Mouse (Mus musculus) neural tube, embryonic 10.5 days (tissue): Measurements from ENCODE around the gene Neurod2.

ENCODE experiments used
- DNase-seq: peaks from one replicate; pipeline ENCODE4 v3.0.0-alpha.2; 2017; ENCODE audit warnings: low spot score; ENCODE audit errors: extremely low spot score

Neurod2 gene

GRCm38 (mm10) chr11:98318421-98319116, 10.9 kb downstream of the Neurod2 start:
- DNase-seq, result no peak

DNA sequence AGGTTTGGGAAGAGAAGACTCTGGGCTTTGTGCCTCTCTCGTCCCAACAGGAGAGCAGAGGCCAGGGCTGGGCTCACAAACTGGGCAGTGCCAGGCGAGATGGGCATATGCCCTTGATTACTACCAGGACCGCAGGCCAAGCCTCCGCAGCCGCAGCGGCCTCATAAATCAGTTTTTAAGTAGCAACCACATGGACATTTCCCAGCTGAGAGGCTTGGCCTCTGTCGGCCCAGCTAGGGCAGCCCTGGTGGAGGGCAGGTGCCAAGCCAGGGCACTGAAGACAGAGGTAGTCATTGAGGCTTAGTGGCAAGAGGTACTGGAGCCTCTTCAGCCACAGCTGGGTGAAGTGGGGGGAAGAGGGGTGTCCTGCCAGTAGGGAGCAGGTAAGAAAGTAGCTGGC, 12.0 kb downstream of the Neurod2 start:
- DNase-seq, result no peak

DNA sequence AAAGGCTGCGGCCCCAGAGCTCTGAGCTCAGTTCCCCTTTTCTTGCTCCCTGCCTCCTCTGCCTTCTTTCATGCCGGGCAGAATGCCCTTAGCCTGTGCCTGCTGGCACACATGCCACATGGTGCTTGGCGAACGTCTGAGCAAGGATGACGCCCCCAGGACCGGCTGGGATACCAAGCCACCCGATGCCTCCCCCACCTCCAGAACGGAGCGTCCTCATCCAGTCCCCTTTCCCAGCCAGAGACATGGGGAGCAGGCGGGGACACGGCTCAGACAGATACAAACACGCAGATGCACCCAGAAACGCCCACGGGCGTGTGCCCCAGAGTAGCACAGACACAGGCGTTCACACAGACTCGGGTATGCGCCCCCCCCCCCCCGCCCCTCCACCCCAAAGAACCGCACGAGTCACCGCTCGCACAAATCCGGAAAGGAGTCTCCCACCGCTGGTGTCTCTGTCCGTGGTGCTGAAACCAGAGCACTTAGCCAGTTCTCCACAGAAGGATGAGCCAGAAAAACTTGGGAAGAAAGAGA, 15.6 kb downstream of the Neurod2 start:
- peak; percentile 72 for DNase-seq

GRCm38 (mm10) chr11:98298484-98299205, 30.8 kb downstream of the Neurod2 start:
- peak; percentile 31 for DNase-seq

GRCm38 (mm10) chr11:98297778-98298177, 31.7 kb downstream of the Neurod2 start:
- no peak for DNase-seq

DNA sequence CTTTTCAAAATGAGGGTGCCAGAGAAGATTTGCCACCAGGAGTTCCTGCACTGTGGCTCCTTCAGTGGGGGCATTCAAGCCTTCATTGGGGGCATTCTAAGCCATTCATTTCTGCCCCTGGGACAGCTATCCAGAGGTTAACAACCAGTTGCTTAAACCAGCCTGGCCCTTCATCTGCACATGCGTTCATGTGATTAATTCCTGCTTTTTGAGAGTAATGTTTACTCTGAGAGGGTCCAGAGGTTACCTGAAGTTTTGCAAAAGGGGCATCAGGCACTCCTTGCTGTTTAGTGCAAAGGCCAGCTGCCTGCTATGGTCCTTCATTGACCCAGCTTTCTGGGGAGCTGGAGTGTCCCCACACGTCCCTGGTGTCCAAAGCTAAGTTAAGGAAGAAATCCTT, 32.5 kb downstream of the Neurod2 start:
- no peak for DNase-seq

DNA sequence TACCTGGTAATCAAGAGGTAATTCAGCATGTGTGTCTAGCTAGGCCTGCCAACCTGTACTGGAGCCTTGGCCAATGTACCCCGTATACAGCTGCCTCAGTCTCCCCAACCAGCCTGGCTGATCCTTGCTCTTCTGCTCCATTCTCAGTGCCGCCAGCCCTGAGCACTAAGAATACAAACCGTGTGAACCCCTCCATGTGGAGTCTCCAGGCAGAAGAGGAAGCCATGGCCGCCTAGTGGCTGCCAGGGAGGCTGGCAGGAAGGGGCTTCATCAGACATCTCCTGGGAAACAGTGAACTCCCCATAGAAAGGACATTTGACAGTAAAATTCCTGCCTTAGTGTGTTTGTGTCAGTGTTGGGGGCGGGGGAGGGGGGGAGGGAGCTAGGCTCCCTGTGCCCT, 33.2 kb downstream of the Neurod2 start:
- DNase-seq, result peak; percentile 55

DNA sequence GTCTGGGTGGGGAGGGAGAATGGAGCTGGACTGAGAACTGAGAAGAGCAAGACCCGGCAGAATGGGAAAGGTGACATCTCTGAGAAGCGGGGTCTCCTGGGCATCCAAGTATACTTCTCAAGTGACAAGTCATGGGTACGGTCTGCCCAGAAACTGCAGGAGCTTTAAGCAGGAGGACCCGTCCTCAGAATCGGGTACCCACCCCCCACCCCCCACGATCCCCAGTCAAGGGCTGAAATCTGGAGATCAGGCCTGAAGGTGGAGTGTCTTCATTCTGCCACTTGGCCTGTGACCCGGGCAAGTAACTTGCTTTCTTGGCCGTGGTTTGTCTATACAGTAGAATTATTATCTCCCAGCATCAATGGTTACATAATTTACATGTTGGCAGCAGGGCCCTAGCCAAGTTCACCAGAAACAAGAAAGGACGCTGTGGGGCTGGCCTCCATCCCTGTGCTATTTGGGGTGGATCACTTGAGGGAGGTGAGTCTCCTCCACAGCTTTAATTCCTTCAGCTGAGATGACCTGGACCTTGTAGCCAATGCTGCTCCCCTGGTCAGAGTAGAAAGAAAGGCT, 34.3 kb downstream of the Neurod2 start:
- no peak for DNase-seq

GRCm38 (mm10) chr11:98294188-98295012, 35.0 kb downstream of the Neurod2 start:
- DNase-seq, result peak; percentile 82

DNA sequence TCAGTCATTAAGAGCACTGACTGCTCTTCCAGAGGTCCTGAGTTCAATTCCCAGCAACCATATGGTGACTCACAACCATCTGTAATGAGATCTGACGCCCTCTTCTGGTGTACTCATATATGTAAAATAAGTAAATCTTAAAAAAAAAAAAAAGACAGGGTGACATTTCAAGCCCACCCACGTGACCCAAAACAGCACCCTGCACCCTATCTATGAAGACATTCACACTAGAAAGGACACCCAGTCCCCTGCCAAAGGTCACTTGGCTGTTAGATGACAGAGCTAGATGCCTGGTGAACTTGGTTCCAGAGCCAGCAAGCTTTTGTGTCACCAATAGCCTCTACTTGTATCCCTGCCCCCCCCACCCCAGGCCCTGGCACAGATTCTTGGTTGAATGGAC, 36.4 kb downstream of the Neurod2 start:
- no peak for DNase-seq

DNA sequence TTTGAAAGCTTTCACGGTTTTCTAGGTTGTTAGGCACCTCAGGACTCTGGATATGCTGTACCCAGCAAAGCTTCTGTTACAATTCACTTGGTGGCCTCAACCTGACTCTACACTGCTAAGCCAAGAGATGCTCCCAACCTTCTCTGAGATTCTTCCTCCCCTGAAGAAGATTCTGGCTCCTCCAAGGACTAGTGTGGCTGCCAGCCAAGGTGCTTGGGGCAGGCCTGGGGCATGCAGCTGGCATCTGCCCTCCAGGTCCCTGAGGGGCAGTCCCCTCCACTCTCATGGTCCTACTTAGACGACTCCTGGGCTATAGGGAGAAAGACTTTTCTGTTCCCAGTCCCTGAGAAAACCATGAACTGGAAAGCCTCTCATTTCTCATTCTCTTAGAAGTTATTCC, 38.5 kb downstream of the Neurod2 start:
- no peak for DNase-seq

- no peak for DNase-seq
These were observed 39.6 kb downstream of the Neurod2 start for GRCm38 (mm10) chr11:98289873-98290272.

DNA sequence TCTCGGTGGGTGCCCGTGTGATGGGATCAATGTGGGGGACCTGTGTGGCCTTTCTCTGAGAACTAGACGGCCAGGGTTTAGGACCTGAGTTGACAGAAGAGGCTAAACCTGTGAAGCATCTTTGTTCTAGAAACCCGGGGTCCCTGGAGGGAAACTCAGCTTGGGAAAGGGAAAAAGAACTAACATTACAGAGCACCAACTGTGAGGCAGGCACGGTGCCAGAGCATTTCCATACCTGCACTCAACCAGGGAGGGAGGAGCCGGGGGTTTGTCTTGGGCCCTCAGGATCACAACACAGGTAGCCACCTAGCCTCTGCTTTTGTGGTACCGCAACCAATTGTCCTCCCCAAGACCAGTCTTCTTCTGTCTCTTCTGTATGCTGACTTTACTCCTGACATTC, 41.5 kb downstream of the Neurod2 start:
- DNase-seq, result no peak

DNA sequence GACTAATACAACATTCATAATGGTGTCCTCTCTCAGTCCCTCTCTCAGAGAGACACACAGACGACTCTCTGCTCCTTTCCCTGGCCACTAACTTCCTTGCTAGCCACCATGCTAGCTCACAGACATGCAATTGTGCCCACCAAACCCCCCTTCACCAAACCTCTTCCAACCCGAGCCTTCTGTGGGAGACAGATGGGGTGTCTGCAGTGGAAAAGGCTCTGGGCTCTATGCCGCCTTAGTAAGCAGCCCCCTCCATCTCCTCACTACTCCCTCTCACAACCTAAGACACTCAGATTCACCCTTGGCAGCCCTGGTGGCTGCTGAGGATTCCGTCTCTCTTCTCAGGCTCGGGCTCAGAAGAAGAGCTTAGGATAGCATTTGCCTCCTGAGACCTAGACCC, 41.9 kb downstream of the Neurod2 start:
- DNase-seq, result no peak

GRCm38 (mm10) chr11:98285368-98285767, 44.1 kb downstream of the Neurod2 start:
- DNase-seq, result no peak

- no peak for DNase-seq
These were observed 45.2 kb downstream of the Neurod2 start for GRCm38 (mm10) chr11:98284230-98284629.

DNA sequence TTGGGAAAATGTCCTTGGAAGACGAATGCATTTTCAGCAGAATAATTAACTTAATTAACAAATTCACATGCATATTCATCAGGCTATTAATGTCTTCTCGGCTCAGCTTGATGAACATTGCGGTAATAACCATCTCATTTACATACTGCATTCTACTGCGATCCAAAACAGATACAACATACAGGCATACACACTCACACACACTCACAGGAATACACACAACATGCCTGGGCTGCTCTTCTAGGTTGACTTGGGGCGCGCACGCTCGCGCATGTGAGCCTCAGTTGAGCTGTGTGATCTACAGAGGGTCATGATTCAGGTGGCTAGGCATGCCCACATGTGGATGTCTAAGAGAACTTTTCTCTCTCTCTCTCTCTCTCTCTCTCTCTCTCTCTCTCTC, 45.7 kb downstream of the Neurod2 start:
- DNase-seq, result no peak
